Mouse (Mus musculus) liver, adult 2 months (tissue): ENCODE data around the gene Anapc2.

Source experiments
- CTCF ChIP-seq: fragments of 200-500 bp; IDR thresholded peaks from 2 replicates; pipeline ENCODE4 v1.5.1; 2011; ENCODE audit warnings: low read depth, low read length, control low read depth
- POLR2A ChIP-seq: fragments of 200-500 bp; IDR thresholded peaks from 2 replicates; pipeline ENCODE4 v1.6.1; 2011; ENCODE audit warnings: low read length, control low read depth; ENCODE audit not compliant: insufficient read depth; ENCODE audit errors: extremely low read depth

GRCm38 (mm10) chr2:25246183-25247072, 25.9 kb upstream of the Anapc2 start, which contains the start of gene AL732309.1:
- no peak for TF ChIP-seq POLR2A
- no peak for TF ChIP-seq CTCF
